In the genomic region with DNA sequence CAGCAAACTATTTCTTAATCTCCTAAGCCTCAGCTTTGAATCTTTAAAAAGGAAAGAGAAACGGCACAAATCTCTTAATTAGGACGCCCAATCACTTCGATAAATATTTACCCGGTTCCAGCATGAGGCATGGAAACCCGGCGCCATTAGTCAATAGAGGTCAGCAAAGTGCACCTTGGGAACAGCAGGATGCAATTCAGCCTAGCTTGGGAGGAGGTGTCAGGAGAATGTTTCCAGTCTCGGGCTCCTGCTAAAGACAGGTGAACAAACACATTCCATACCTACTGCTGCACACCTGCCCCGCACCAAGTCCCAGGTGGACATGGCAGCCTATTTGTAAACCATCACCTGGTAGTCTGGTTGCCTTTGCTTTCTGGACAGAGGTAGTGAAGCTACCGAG, we compare ENCODE assay signal across 22 mouse cellular contexts. TPM values are rescaled to one million over a fixed set of nuclear protein-coding genes. Genes with fewer than 3 reads are reported as not detected.
DNase-seq lines count a peak whose midpoint lies in the region; ATAC-seq lines count a peak whose summit lies in the region.
"Had no signal": no experiment of that assay in that cellular context is flagged by ENCODE, and none has a peak within 500 bp of the region (broad histone marks: within the 10 kb centered on the region; RNA-seq: fewer than 3 reads in every experiment).

No protein-coding gene starts in this region.

- DNase-seq in embryo, embryonic 10 days (ENCODE audit: low spot score): peak; percentile 56
- DNase-seq in embryo, embryonic 9.5 days (ENCODE audit: extremely low spot score): no peak
- peak; percentile 41 for DNase-seq in lung, postnatal 36 days
- no peak for DNase-seq in lung, postnatal 14 days
- DNase-seq in embryonic facial prominence, embryonic 11.5 days (ENCODE audit: low spot score): peak; percentile 37
- peak; percentile 58 for DNase-seq in yolk sac, embryonic 10.5 days (ENCODE audit: low spot score)
- DNase-seq in hindbrain, embryonic 10.5 days (ENCODE audit: low spot score): no peak
- DNase-seq: adrenal gland, adult 8-10 months; cerebellum, adult 2 months; cerebellum, postnatal 25 days; gastrocnemius, postnatal 14 days; kidney, adult 9 months; kidney, postnatal 10 days; lung, postnatal 4 days had no signal

- H3K4me2 ChIP-seq in embryonic facial prominence, embryonic 11.5 days (ENCODE audit: low read depth, low read length): no peak overlapping the region
- no peak overlapping the region for H3K4me2 ChIP-seq in hindbrain, embryonic 16.5 days (ENCODE audit: low read length)
- H3K4me2 ChIP-seq: forebrain, embryonic 13.5 days; heart, embryonic 15.5 days; hindbrain, embryonic 14.5 days; liver, embryonic 15.5 days; lung, embryonic 15.5 days; midbrain, embryonic 13.5 days had no signal

- H3K4me3 ChIP-seq in embryonic facial prominence, embryonic 11.5 days (ENCODE audit: low read depth, low read length): no peak overlapping the region
- no peak overlapping the region for H3K4me3 ChIP-seq in hindbrain, embryonic 10.5 days
- H3K4me3 ChIP-seq in hindbrain, embryonic 16.5 days (ENCODE audit: low read length): no peak overlapping the region
- H3K4me3 ChIP-seq: forebrain, embryonic 13.5 days; heart, embryonic 15.5 days; liver, embryonic 15.5 days; lung, embryonic 15.5 days; megakaryocyte, embryonic 14.5 days; midbrain, embryonic 13.5 days had no signal

- no peak overlapping the region for H3K9ac ChIP-seq in embryonic facial prominence, embryonic 11.5 days (replicated peaks; ENCODE audit: low read length)
- H3K9ac ChIP-seq in hindbrain, embryonic 16.5 days (ENCODE audit: low read depth, low read length): no peak overlapping the region
- H3K9ac ChIP-seq: forebrain, embryonic 13.5 days; heart, embryonic 15.5 days; hindbrain, embryonic 14.5 days; liver, embryonic 15.5 days; lung, embryonic 15.5 days; midbrain, embryonic 13.5 days had no signal

- no peaks in the 10 kb centered on the region for H3K36me3 ChIP-seq in embryonic facial prominence, embryonic 11.5 days (replicated peaks; ENCODE audit: control insufficient read depth, insufficient read depth, low read depth, low read length)
- no peaks in the 10 kb centered on the region for H3K36me3 ChIP-seq in hindbrain, embryonic 10.5 days
- no peaks in the 10 kb centered on the region for H3K36me3 ChIP-seq in hindbrain, embryonic 16.5 days (ENCODE audit: control insufficient read depth, insufficient read depth, low read length)
- H3K36me3 ChIP-seq: heart, embryonic 15.5 days; liver, embryonic 15.5 days; lung, embryonic 15.5 days; midbrain, embryonic 13.5 days had no signal

- H3K27ac ChIP-seq in embryonic facial prominence, embryonic 11.5 days (replicated peaks; ENCODE audit: low read depth, low read length): no peak overlapping the region
- H3K27ac ChIP-seq in hindbrain, embryonic 10.5 days: no peak overlapping the region
- no peak overlapping the region for H3K27ac ChIP-seq in hindbrain, embryonic 16.5 days (ENCODE audit: low read depth, low read length)
- H3K27ac ChIP-seq: forebrain, embryonic 13.5 days; heart, embryonic 15.5 days; hindbrain, embryonic 14.5 days; liver, embryonic 15.5 days; lung, embryonic 15.5 days; midbrain, embryonic 13.5 days had no signal

- H3K4me1 ChIP-seq in embryonic facial prominence, embryonic 11.5 days (ENCODE audit: control insufficient read depth, insufficient read depth, low read length): no peaks in the 10 kb centered on the region; the same call in 1 of the 2 replicates
- H3K4me1 ChIP-seq in hindbrain, embryonic 10.5 days (replicated peaks): peaks cover 71% of the 10 kb centered on the region
- H3K4me1 ChIP-seq in hindbrain, embryonic 16.5 days (ENCODE audit: control insufficient read depth, insufficient read depth, low read depth, low read length): peaks cover 21% of the 10 kb centered on the region

- 12% methylated on average over 9 of the region's 9 CpGs for WGBS in embryonic facial prominence, embryonic 11.5 days
- 23% methylated on average over 9 of the region's 9 CpGs for WGBS in hindbrain, embryonic 10.5 days
- 21% methylated on average over 9 of the region's 9 CpGs for WGBS in hindbrain, embryonic 16.5 days

- H3K9me3 ChIP-seq in embryonic facial prominence, embryonic 11.5 days (replicated peaks; ENCODE audit: control insufficient read depth, low read length): no peaks in the 10 kb centered on the region
- H3K9me3 ChIP-seq in hindbrain, embryonic 10.5 days: no peaks in the 10 kb centered on the region
- no peaks in the 10 kb centered on the region for H3K9me3 ChIP-seq in hindbrain, embryonic 16.5 days (ENCODE audit: control insufficient read depth, low read length)
- H3K9me3 ChIP-seq: forebrain, embryonic 13.5 days; heart, embryonic 15.5 days; liver, embryonic 15.5 days; lung, embryonic 15.5 days; megakaryocyte, embryonic 14.5 days; midbrain, embryonic 13.5 days had no signal

- ATAC-seq in embryonic facial prominence, embryonic 11.5 days (replicated peaks; ENCODE audit: insufficient number of reproducible peaks, low FRiP score, low TSS enrichment, low read depth): no peak
- no peak for ATAC-seq in hindbrain, embryonic 16.5 days
- ATAC-seq: forebrain, embryonic 13.5 days; midbrain, embryonic 13.5 days had no signal

- H3K27me3 ChIP-seq in embryonic facial prominence, embryonic 11.5 days (ENCODE audit: control insufficient read depth, insufficient read depth, low read length): no peaks in the 10 kb centered on the region
- H3K27me3 ChIP-seq in hindbrain, embryonic 10.5 days (ENCODE audit: insufficient read depth, poor library complexity, severe bottlenecking): peaks cover 65% of the 10 kb centered on the region
- H3K27me3 ChIP-seq in hindbrain, embryonic 16.5 days (replicated peaks; ENCODE audit: control insufficient read depth, insufficient read depth, low read length): peaks cover 6% of the 10 kb centered on the region; the same call in 1 of the 2 replicates

RNA-seq across cellular contexts. Expression of a gene that starts 6.1 kb away (rescaled TPM):
- polyA plus RNA-seq in embryonic facial prominence, embryonic 11.5 days (2014; fragmentation: Nextera tagmentation; extraction: Ambion mirVana): 31.4 and 37.7 TPM in 2 replicates
- 47.4 and 56.0 TPM in 2 replicates for polyA plus RNA-seq in hindbrain, embryonic 10.5 days (2016; fragmentation: Nextera tagmentation; extraction: Ambion mirVana)
- 19.5 and 23.0 TPM in 2 replicates for polyA plus RNA-seq in hindbrain, embryonic 16.5 days (2015; fragmentation: Nextera tagmentation; extraction: Ambion mirVana)

Comparison
In these comparisons a context has a peak if more than half of its experiments do, and no peak if none do; other contexts are left out.
1. DNase-seq: peak in embryo, embryonic 10 days (single experiment), lung, postnatal 36 days (single experiment), embryonic facial prominence, embryonic 11.5 days (single experiment) and yolk sac, embryonic 10.5 days (single experiment); none in embryo, embryonic 9.5 days (single experiment), lung, postnatal 14 days (single experiment) and hindbrain, embryonic 10.5 days (single experiment).